Mouse (Mus musculus) CH12.LX (cell line): Measurements from ENCODE around the gene Ctnnd1. TPM values are rescaled to one million over a fixed set of nuclear protein-coding genes. Genes with fewer than 3 reads are reported as not detected.

Source experiments
- DNase-seq: peaks from one replicate; pipeline ENCODE4 v3.0.0-alpha.2; 2013; ENCODE audit errors: extremely low read depth
- H3K27ac ChIP-seq: 2 replicates; pipeline ENCODE4 v1.5.1; 2012; ENCODE audit warnings: low read depth, mild to moderate bottlenecking, control low read depth, moderate library complexity; ENCODE audit not compliant: insufficient read depth
- H3K27me3 ChIP-seq: replicated peaks from 2 replicates; pipeline ENCODE3; 2012; ENCODE audit warnings: inconsistent platforms
- H3K36me3 ChIP-seq, 2 experiments: replicated peaks in 1 of 2; 2 replicates each; pipeline versions ENCODE3 to v1.6.1; 2012; ENCODE audit warnings: inconsistent platforms in 1 of 2, low read length in 1 of 2, mild to moderate bottlenecking in 1 of 2, mixed read lengths in 1 of 2, moderate library complexity in 1 of 2; ENCODE audit not compliant: control insufficient read depth in 1 of 2, insufficient read depth in 1 of 2
- H3K4me1 ChIP-seq, 2 experiments: 2 replicates each; pipeline ENCODE4 v1.6.1; 2012; ENCODE audit warnings: inconsistent platforms in 1 of 2, moderate library complexity in 1 of 2; ENCODE audit not compliant: insufficient read depth in 2 of 2, control insufficient read depth in 1 of 2
- H3K4me2 ChIP-seq: 2 replicates; pipeline ENCODE4 v1.6.1; 2012; ENCODE audit warnings: low read depth, mild to moderate bottlenecking, control low read depth; ENCODE audit not compliant: poor library complexity, insufficient read depth, severe bottlenecking
- H3K4me3 ChIP-seq, 3 experiments: fragments of 150-350 bp in 1 of 3; sonication (generic) in 1 of 3; replicated peaks in 1 of 3; 2 replicates each; pipeline versions ENCODE3 to v1.5.1; 2011 to 2012; ENCODE audit warnings: low read depth in 2 of 3, low read length in 2 of 3, mild to moderate bottlenecking in 2 of 3, moderate library complexity in 2 of 3, control low read depth in 1 of 3, improper control_type of control experiment in 1 of 3, inconsistent platforms in 1 of 3, mixed read lengths in 1 of 3; ENCODE audit not compliant: poor library complexity in 1 of 3
- H3K79me2 ChIP-seq: replicated peaks from 2 replicates; pipeline ENCODE4 v1.6.1; 2012; ENCODE audit warnings: mild to moderate bottlenecking, moderate library complexity; ENCODE audit not compliant: control insufficient read depth, poor library complexity, insufficient read depth, severe bottlenecking; ENCODE audit errors: extremely low read depth
- H3K9ac ChIP-seq: 2 replicates; pipeline ENCODE4 v1.6.1; 2012; ENCODE audit warnings: low read depth, mild to moderate bottlenecking, control low read depth, moderate library complexity; ENCODE audit not compliant: insufficient read depth
- H3K9me3 ChIP-seq: replicated peaks from 2 replicates; pipeline ENCODE3; 2012; ENCODE audit warnings: low read length, inconsistent platforms, mixed read lengths
- CHD1 ChIP-seq: IDR thresholded peaks from 2 replicates; pipeline ENCODE4 v1.6.1; 2012; ENCODE audit warnings: low read depth, low read length, improper control_type of control experiment, inconsistent platforms
- CHD2 ChIP-seq: IDR thresholded peaks from 2 replicates; pipeline ENCODE4 v1.6.1; 2011; ENCODE audit warnings: low read length, improper control_type of control experiment
- CTCF ChIP-seq, 2 experiments: IDR thresholded peaks in 1 of 2; conservative IDR thresholded peaks in 1 of 2; 2 replicates each; pipeline ENCODE4 v1.5.1; 2011 to 2012; ENCODE audit warnings: low read depth in 2 of 2, low read length in 2 of 2, improper control_type of control experiment in 1 of 2, inconsistent platforms in 1 of 2, mild to moderate bottlenecking in 1 of 2, moderate library complexity in 1 of 2
- E2F4 ChIP-seq: IDR thresholded peaks from 2 replicates; pipeline ENCODE4 v1.6.1; 2011; ENCODE audit warnings: low read depth, low read length, improper control_type of control experiment; ENCODE audit not compliant: insufficient replicate concordance
- ELF1 ChIP-seq: IDR thresholded peaks from 2 replicates; pipeline ENCODE4 v1.6.1; 2014; ENCODE audit warnings: low read depth, mild to moderate bottlenecking, inconsistent platforms, low read length, improper control_type of control experiment
- ETS1 ChIP-seq: conservative IDR thresholded peaks from 2 replicates; pipeline ENCODE4 v1.6.1; 2012; ENCODE audit warnings: low read depth, mild to moderate bottlenecking, inconsistent platforms, low read length, improper control_type of control experiment, moderate library complexity
- IRF4 ChIP-seq: IDR thresholded peaks from 2 replicates; pipeline ENCODE4 v1.6.1; 2014; ENCODE audit warnings: low read depth, mild to moderate bottlenecking, inconsistent platforms, low read length, improper control_type of control experiment
- JUN ChIP-seq: IDR thresholded peaks from 2 replicates; pipeline ENCODE4 v1.6.1; 2011; ENCODE audit warnings: low read depth, mild to moderate bottlenecking, low read length, improper control_type of control experiment, moderate library complexity; ENCODE audit not compliant: insufficient read depth
- MAFK ChIP-seq: IDR thresholded peaks from 2 replicates; pipeline ENCODE4 v1.6.1; 2011; ENCODE audit warnings: low read length, improper control_type of control experiment; ENCODE audit not compliant: insufficient replicate concordance
- MAX ChIP-seq: IDR thresholded peaks from 2 replicates; pipeline ENCODE4 v1.6.1; 2011; ENCODE audit warnings: low read length, improper control_type of control experiment
- MYC ChIP-seq: IDR thresholded peaks from 2 replicates; pipeline ENCODE4 v1.6.1; 2011; ENCODE audit warnings: low read depth, mild to moderate bottlenecking, improper control_type of control experiment, low read length
- NELFE ChIP-seq: IDR thresholded peaks from 2 replicates; pipeline ENCODE4 v1.6.1; 2011; ENCODE audit warnings: low read depth, low read length, improper control_type of control experiment
- PAX5 ChIP-seq: IDR thresholded peaks from 2 replicates; pipeline ENCODE4 v1.6.1; 2012; ENCODE audit warnings: low read length, inconsistent platforms, mixed read lengths
- POLR2A ChIP-seq: IDR thresholded peaks from 2 replicates; pipeline ENCODE4 v1.6.1; 2011; ENCODE audit warnings: low read depth, mild to moderate bottlenecking, improper control_type of control experiment, low read length
- POLR2AphosphoS2 ChIP-seq: IDR thresholded peaks from 2 replicates; pipeline ENCODE4 v1.6.1; 2011; ENCODE audit warnings: low read depth, low read length, improper control_type of control experiment
- RAD21 ChIP-seq: IDR thresholded peaks from 2 replicates; pipeline ENCODE4 v1.6.1; 2011; ENCODE audit warnings: low read depth, mild to moderate bottlenecking, low read length, improper control_type of control experiment, moderate library complexity
- RCOR1 ChIP-seq: conservative IDR thresholded peaks from 2 replicates; pipeline ENCODE4 v1.6.1; 2012; ENCODE audit warnings: low read depth, mild to moderate bottlenecking, inconsistent platforms, low read length, improper control_type of control experiment
- SIN3A ChIP-seq: IDR thresholded peaks from 2 replicates; pipeline ENCODE4 v1.6.1; 2012; ENCODE audit warnings: low read length, improper control_type of control experiment, inconsistent platforms
- USF2 ChIP-seq: conservative IDR thresholded peaks from 2 replicates; pipeline ENCODE4 v1.6.1; 2011; ENCODE audit warnings: low read depth, low read length, improper control_type of control experiment
- ZMIZ1 ChIP-seq: IDR thresholded peaks from 2 replicates; pipeline ENCODE4 v1.6.1; 2012; ENCODE audit warnings: low read depth, mild to moderate bottlenecking, inconsistent platforms, low read length, improper control_type of control experiment
- dilution Hi-C: fragments of 300-500 bp; cut with MboI; formaldehyde crosslinking; loops from 2 replicates; pipeline ENCODE4 v1.14.3; 2020; ENCODE audit warnings: low sequenced_read_pairs; ENCODE audit not compliant: extremely low pct_unique_long_range_greater_than_20kb, extremely low pct_ligation_motif_present
- in situ Hi-C: fragments of 300-500 bp; cut with MboI; formaldehyde crosslinking; loops from 3 replicates; pipeline ENCODE4 v1.14.3; 2019; ENCODE audit warnings: low sequenced_read_pairs, low pct_ligation_motif_present, low pct_unique_long_range_greater_than_20kb, mixed read lengths
- polyA plus RNA-seq: library from polyadenylated mRNA; unstranded; fragments of >175 nt; gene quantifications from 2 replicates; pipeline ENCODE4 v1.2.1, GENCODE M21; 2012; ENCODE audit warnings: low read depth; ENCODE audit not compliant: insufficient read length
- total RNA-seq, 2 experiments: library from RNA; depleted of rRNA; stranded (reverse); fragments of 300-350 nt in 1 of 2; fragments of >200 nt in 1 of 2; gene quantifications; 2 replicates each; pipeline ENCODE4 v1.2.3; 2012 to 2014

Ctnnd1 gene
- total and polyA plus RNA-seq, 3 experiments, result 0.38 to 2.8 (median 1.2) TPM

DNA sequence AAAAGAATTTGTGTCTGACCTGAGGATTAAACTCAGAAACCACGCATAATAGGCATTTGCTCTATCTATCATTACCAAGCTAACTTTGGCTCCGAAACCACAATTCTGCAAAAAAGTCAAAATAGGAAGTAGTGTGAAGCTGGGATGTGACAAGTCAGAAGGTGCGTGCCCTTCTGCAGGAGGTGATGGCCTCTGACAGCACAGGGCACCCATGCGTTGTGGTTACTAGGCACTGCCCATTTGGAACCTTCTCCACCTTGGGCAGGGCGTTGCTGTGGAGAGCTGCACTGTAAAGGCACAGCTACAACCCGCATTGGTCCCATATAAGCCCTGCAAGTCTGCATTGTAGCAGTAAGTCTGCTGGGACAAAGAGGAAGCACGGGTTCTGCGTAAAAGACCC is 57.8 kb downstream of the Ctnnd1 start:
- H3K4me2 ChIP-seq, result no peak overlapping the region
- in situ Hi-C loops (no loop called here), dilution Hi-C loops (no loop called here)
- no peaks in the 10 kb centered on the region for H3K9me3 ChIP-seq
- H3K36me3 ChIP-seq, result no peaks in the 10 kb centered on the region
- H3K79me2 ChIP-seq, result no peaks in the 10 kb centered on the region
- H3K9ac ChIP-seq, result no peak overlapping the region
- no peaks in the 10 kb centered on the region for H3K27me3 ChIP-seq
- no peak overlapping the region for H3K4me3 ChIP-seq
- H3K27ac ChIP-seq, result no peak overlapping the region
- DNase-seq, result no peak
- no peak for TF ChIP-seq POLR2AphosphoS2
- TF ChIP-seq MAFK, result no peak
- no peak for TF ChIP-seq CTCF (conservative IDR thresholded peaks at IDR 0.05 in 1 of 2, IDR thresholded peaks at IDR 0.05 in 1 of 2; ENCODE audit: low read depth in 2 of 2, low read length in 2 of 2)
- TF ChIP-seq IRF4, result no peak
- TF ChIP-seq ETS1, result no peak
- peaks cover 0 to 6% of the 10 kb centered on the region in 2 experiments; a peak in 2 of 4 replicates for H3K4me1 ChIP-seq

DNA sequence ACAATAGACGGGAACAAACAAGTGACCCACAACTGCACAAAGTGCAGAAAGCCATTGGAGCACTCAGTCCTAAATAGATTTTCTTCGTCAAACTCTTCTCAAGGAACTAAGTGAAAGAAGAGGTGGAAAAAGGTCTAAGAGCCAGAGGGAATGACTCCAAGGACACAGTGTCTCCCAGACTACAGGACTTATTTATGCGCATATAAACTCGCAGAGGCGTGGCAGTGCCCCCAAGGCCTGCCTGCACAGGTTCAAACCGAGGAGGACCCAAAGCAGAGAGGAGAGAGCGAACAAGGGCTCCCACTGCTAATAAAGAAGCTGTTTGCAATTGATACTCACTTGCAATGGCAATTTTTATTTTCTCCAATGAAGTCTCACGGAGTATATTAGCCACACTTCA is 64.9 kb downstream of the Ctnnd1 start:
- Histone ChIP-seq H3K9me3 (no peaks in the 10 kb centered on the region), H3K27me3 (no peaks in the 10 kb centered on the region), H3K79me2 (no peaks in the 10 kb centered on the region)
- dilution Hi-C loops, result no loop called here
- TF ChIP-seq JUN (no peak), CHD2 (no peak), ETS1 (no peak), CTCF (conservative IDR thresholded peaks at IDR 0.05 in 1 of 2, IDR thresholded peaks at IDR 0.05 in 1 of 2; ENCODE audit: low read depth in 2 of 2, low read length in 2 of 2) (no peak), PAX5 (no peak), SIN3A (no peak), E2F4 (no peak), ELF1 (no peak), CHD1 (no peak), RCOR1 (no peak), USF2 (no peak), POLR2A (no peak), ZMIZ1 (no peak), MAFK (no peak), RAD21 (no peak), NELFE (no peak), MYC (no peak), MAX (no peak)
- TF ChIP-seq, all 38 proteins: peak for 0
- H3K27ac ChIP-seq, result no peak overlapping the region
- DNase-seq, result no peak
- in situ Hi-C loops, result no loop called here
- H3K36me3 ChIP-seq, result no peaks in the 10 kb centered on the region
- H3K4me1 ChIP-seq, result peaks cover 0 to 2% of the 10 kb centered on the region in 2 experiments; a peak in 1 of 4 replicates
- H3K9ac ChIP-seq, result no peak overlapping the region
- H3K4me3 ChIP-seq, result no peak overlapping the region
- no peak overlapping the region for H3K4me2 ChIP-seq
